Mouse (Mus musculus): ENCODE results near the gene Hbq1a. TPM values are rescaled to one million over a fixed set of nuclear protein-coding genes. Genes with fewer than 3 reads are reported as not detected.
"Not testable (repeated sequence)": the region's sequence is repeated elsewhere in the genome, so short reads cannot be mapped to it uniquely, and the experiment has no call there.

Gene Hbq1a
- polyA plus RNA-seq, 1 experiment from 2014 or later = 1.3 TPM

DNA sequence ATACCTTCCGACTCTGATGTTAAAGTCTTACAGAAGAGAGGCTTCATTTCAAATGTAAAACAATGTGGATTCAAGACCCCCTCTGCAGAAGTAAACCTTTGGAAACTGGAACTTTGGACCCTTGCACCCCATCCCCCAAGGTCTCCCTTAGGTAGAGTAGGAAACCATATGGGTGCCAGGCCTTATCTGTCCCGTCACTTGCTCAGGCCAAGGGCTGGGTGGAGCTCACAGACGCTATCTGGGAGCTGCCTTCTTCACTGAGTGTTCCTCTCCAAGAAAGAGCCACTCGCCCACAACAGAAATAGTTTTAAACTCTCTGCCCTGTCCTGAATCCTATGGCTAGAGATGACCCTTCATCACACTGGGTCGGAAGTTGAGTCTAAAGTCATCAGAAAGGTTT is 30.9 kb upstream of the Hbq1a start:
- Histone ChIP-seq H3K27ac (no peak overlapping the region), H3K9me3 (no peaks in the 10 kb centered on the region), H3K4me1 (replicated peaks) (peaks cover 16% of the 10 kb centered on the region), H3K4me3 (no peak overlapping the region), H3K27me3 (peaks cover 9% of the 10 kb centered on the region), H3K9ac (no peak overlapping the region), H3K4me2 (no peak overlapping the region), H3K36me3 (no peaks in the 10 kb centered on the region)
- WGBS = 88% methylated on average over 5 of the region's 5 CpGs
- ATAC-seq (ENCODE audit: low FRiP score) = no peak

DNA sequence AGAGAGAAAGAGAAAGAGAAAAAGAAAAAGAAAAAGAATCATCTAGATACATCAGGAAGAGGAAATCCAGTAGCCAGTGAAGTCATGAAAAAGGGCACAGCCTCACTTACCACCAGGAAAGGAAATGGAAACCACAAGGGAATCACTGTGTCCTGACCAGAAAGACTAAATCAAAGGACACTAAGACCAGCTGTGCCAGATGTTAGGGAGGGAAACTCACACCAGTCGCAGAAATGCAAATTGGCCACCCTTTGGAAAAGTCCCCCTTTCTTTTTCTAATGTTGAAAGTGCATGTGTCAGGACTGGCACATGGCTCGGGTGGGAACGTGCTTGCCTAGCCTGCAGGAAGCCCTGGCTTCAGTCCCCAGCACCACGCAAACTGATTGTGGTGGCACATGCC is 28.7 kb upstream of the Hbq1a start:
- Histone ChIP-seq H3K27me3 (peaks cover 14% of the 10 kb centered on the region), H3K4me1 (replicated peaks) (peaks cover 10% of the 10 kb centered on the region), H3K4me2 (no peak overlapping the region), H3K4me3 (no peak overlapping the region), H3K36me3 (no peaks in the 10 kb centered on the region), H3K27ac (no peak overlapping the region), H3K9ac (no peak overlapping the region), H3K9me3 (no peaks in the 10 kb centered on the region)
- ATAC-seq (ENCODE audit: low FRiP score) = no peak
- 56% methylated on average over 4 of the region's 4 CpGs for WGBS

DNA sequence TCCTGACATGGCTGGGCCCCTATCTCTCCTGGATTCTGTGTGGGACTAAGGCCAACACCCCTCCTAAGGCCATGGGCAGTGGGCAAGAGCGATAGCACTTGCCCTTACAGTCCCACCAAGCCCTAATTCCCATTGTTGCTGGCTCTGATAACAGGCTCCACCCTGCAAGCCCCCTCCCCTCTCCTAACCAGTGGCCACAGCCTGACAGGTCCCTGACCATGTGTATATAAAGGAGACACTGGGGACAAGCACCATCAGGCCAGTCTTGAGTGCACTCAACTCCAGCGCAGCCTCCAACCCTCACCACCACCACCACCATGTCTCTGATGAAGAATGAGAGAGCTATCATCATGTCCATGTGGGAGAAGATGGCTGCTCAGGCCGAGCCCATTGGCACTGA is 23.5 kb upstream of the Hbq1a start, which contains the start of gene Hba-x:
Gene Hba-x (plus strand): TSS at position 54 of the 400 bp plus-strand sequence.
- no peak for ATAC-seq (ENCODE audit: low FRiP score)
- no peaks in the 10 kb centered on the region for H3K4me1 ChIP-seq (replicated peaks)
- peaks cover 31% of the 10 kb centered on the region for H3K27me3 ChIP-seq
- no peak within 1 kb of the TSS for H3K9ac ChIP-seq
- no peaks in the 10 kb centered on the region for H3K36me3 ChIP-seq
- H3K9me3 ChIP-seq = no peaks in the 10 kb centered on the region
- H3K27ac ChIP-seq = no peak within 1 kb of the TSS
- H3K4me3 ChIP-seq = no peak within 1 kb of the TSS
- 75% methylated on average over 3 of the region's 3 CpGs for WGBS
- H3K4me2 ChIP-seq = no peak within 1 kb of the TSS

- no peak overlapping the region for H3K27ac ChIP-seq
- no peak overlapping the region for H3K9ac ChIP-seq
- no peak overlapping the region for H3K4me3 ChIP-seq
- WGBS = 77% methylated on average over 21 of the region's 21 CpGs
- H3K4me2 ChIP-seq = no peak overlapping the region
- no peaks in the 10 kb centered on the region for H3K4me1 ChIP-seq (replicated peaks)
- no peak for ATAC-seq (ENCODE audit: low FRiP score)
- H3K27me3 ChIP-seq = peaks cover 29% of the 10 kb centered on the region
- no peaks in the 10 kb centered on the region for H3K9me3 ChIP-seq
- no peaks in the 10 kb centered on the region for H3K36me3 ChIP-seq
Measured at GRCm38 (mm10) chr11:32277736-32278457, 22.0 kb upstream of the Hbq1a start.

DNA sequence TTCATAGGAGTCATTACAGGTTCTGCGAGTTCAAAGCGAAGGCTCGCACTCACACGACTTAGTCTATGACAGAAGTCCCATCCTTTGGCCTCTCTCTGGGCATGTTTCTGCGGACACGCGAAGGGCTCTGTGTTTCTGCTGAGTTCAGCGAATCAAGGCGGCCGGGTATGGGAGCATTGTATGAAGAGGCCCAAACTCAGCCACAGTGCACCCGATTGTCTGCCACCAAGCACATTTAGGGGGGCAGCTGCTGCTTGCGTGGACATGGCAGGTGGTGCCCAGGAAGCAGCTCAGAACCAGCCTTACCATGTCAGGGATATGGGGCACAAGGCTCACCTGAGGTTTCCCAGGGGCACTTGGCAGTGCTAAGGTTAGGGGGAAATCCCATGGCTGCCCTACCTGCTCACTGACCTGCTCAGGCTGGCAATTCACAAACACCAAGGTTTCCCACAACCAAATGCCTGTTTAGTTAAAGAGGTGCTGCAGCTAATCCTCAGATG is 21.4 kb upstream of the Hbq1a start:
- WGBS = 86% methylated on average over 12 of the region's 12 CpGs
- Histone ChIP-seq H3K4me2 (no peak overlapping the region), H3K9ac (no peak overlapping the region), H3K27ac (no peak overlapping the region), H3K27me3 (peaks cover 29% of the 10 kb centered on the region), H3K9me3 (no peaks in the 10 kb centered on the region), H3K4me3 (no peak overlapping the region), H3K36me3 (no peaks in the 10 kb centered on the region), H3K4me1 (replicated peaks) (no peaks in the 10 kb centered on the region)
- ATAC-seq (ENCODE audit: low FRiP score) = no peak

DNA sequence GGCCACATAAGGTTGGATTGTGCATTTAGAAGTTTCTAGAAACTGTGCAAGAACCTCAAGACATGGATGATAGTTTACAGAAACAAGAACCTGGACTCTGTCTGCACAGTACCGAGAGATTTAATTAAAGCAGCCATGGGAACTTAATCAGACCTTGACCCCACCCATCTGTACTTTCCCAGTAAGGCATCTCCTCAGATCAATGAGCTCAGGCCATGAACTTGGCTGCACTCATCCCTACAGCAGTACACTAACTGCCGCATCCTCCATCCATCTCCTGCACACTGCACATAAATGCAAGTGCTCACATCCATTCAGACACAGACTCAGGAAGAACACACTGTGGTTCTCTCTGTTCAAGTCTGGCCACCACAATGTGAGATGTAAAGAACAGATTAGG is 19.2 kb upstream of the Hbq1a start:
- Histone ChIP-seq H3K9me3 (no peaks in the 10 kb centered on the region), H3K27ac (no peak overlapping the region), H3K36me3 (no peaks in the 10 kb centered on the region), H3K9ac (no peak overlapping the region), H3K4me3 (no peak overlapping the region), H3K4me1 (replicated peaks) (no peaks in the 10 kb centered on the region), H3K27me3 (peaks cover 26% of the 10 kb centered on the region), H3K4me2 (no peak overlapping the region)
- 85% methylated on average over 2 of the region's 2 CpGs for WGBS
- ATAC-seq (ENCODE audit: low FRiP score) = no peak

- H3K36me3 ChIP-seq = no peaks in the 10 kb centered on the region
- H3K27me3 ChIP-seq = peaks cover 20% of the 10 kb centered on the region
- ATAC-seq (ENCODE audit: low FRiP score) = no peak
- H3K9me3 ChIP-seq = no peaks in the 10 kb centered on the region
- 59% methylated on average over 1 of the region's 1 CpGs for WGBS
- H3K4me2 ChIP-seq = no peak overlapping the region
- H3K4me3 ChIP-seq = no peak overlapping the region
- no peak overlapping the region for H3K9ac ChIP-seq
- H3K4me1 ChIP-seq (replicated peaks) = no peaks in the 10 kb centered on the region
- no peak overlapping the region for H3K27ac ChIP-seq
Measured at GRCm38 (mm10) chr11:32281416-32282144, 18.3 kb upstream of the Hbq1a start.

- H3K4me1 ChIP-seq (replicated peaks); H3K9ac ChIP-seq; ATAC-seq (ENCODE audit: low FRiP score); H3K4me3 ChIP-seq; H3K9me3 ChIP-seq; H3K36me3 ChIP-seq; H3K4me2 ChIP-seq; H3K27ac ChIP-seq: not testable (repeated sequence)
- H3K27me3 ChIP-seq = peaks cover 15% of the 10 kb centered on the region
- 38% methylated on average over 1 of the region's 5 CpGs for WGBS
Measured at GRCm38 (mm10) chr11:32283091-32283777, 16.6 kb upstream of the Hbq1a start, which contains the start of gene Hba-a1. TSS of gene Hba-a1 (plus strand) at chr11:32283511.

GRCm38 (mm10) chr11:32284582-32284981 is 15.3 kb upstream of the Hbq1a start:
- peaks cover 11% of the 10 kb centered on the region for H3K27me3 ChIP-seq
- WGBS = 69% methylated on average over 2 of the region's 2 CpGs
- H3K9ac ChIP-seq; H3K4me2 ChIP-seq; H3K36me3 ChIP-seq; ATAC-seq (ENCODE audit: low FRiP score); H3K9me3 ChIP-seq; H3K27ac ChIP-seq; H3K4me1 ChIP-seq (replicated peaks); H3K4me3 ChIP-seq: not testable (repeated sequence)

DNA sequence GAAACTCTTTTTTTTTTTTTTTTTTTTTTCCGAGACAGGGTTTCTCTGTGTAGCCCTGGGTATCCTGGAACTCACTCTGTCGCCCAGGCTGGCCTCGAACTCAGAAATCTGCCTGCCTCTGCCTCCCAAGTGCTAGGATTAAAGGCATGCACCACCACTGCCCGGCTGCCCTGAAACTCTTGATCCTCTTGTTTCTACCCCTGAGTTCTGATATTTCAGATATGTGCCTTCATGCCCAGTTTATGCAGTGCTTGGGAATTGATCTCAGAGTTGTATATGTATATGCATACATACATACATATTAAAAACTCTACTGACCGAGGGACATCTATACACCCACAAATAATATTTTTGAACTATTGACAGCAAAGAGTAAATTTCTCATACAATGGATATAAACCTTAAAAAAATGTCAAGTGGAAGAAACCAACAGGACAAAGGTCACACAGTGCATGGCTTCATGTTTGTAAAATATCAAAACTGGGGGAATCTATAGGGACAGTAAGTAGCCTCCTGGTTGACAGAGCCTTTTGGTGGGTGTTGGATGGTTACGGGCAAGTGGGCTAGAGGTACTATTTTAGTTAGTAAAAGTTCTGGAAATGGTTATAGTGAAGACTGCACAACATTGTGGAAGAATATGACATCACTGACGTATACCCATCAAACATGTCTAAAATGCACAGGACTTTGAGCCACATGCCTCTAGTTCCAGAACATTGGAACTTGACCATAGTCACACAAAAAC is 14.7 kb upstream of the Hbq1a start:
- no peak overlapping the region for H3K9ac ChIP-seq
- H3K4me3 ChIP-seq = no peak overlapping the region
- H3K4me2 ChIP-seq = no peak overlapping the region
- H3K4me1 ChIP-seq (replicated peaks) = no peaks in the 10 kb centered on the region
- WGBS = 84% methylated on average over 7 of the region's 7 CpGs
- H3K27ac ChIP-seq = no peak overlapping the region
- H3K36me3 ChIP-seq = no peaks in the 10 kb centered on the region
- no peaks in the 10 kb centered on the region for H3K9me3 ChIP-seq
- ATAC-seq (ENCODE audit: low FRiP score) = no peak
- peaks cover 11% of the 10 kb centered on the region for H3K27me3 ChIP-seq

- ATAC-seq (ENCODE audit: low FRiP score); H3K27ac ChIP-seq; H3K4me3 ChIP-seq; H3K4me1 ChIP-seq (replicated peaks); H3K4me2 ChIP-seq; H3K9me3 ChIP-seq; H3K9ac ChIP-seq; H3K36me3 ChIP-seq: not testable (repeated sequence)
- H3K27me3 ChIP-seq = peaks cover 11% of the 10 kb centered on the region
Measured at GRCm38 (mm10) chr11:32285887-32286286, 14.0 kb upstream of the Hbq1a start.

Measured in hindbrain, embryonic 13.5 days (tissue).